Mouse (Mus musculus) E14TG2a.4 (cell line): ENCODE measurements around the gene Stag1.

Source experiments
- CTCF ChIP-seq: conservative IDR thresholded peaks from 2 replicates; pipeline ENCODE4 v1.5.1; 2014; ENCODE audit warnings: low read length
- NANOG ChIP-seq: IDR thresholded peaks from 2 replicates; pipeline ENCODE4 v1.6.1; 2014; ENCODE audit warnings: borderline replicate concordance, low read length, mixed read lengths

DNA sequence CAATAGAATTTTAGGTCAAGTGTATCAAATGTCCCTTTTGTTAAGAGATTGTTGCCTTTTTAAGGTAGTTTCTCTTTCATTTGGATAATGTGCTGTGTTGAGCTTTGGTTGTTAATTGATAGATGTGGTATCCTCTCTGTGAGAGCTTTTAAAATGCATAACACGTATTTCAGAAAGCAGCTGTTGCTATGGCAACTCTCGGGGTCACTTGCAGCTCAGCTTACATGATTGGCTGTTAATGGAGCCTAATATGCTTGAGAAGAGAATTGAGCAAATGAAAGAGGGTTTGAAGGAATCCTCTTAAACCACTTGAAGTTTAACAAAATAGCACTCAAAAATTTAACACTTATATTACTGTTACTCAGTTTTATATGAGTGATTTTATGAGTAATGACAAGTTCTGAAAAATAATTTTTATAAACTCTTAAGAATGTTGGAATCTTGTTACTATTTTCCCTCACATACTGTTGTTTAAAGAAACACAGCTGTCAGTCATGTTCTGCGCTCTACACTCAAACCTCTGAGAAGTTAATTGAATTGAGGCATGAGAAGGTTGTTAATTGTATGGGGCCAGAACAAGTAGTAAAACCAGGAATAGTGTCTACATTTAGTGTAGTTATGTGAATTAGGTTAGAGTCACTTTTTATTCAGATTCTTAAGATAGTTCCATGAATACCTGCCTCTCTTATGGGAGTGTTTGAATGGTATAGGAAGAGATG lies 88.3 kb downstream of the Stag1 start:
- no peak for TF ChIP-seq CTCF
- TF ChIP-seq NANOG: no peak
